In genomic region chr9:58550928-58551327, GRCm38 (mm10) we compare ENCODE assay signal across 25 mouse cellular contexts. TPM values are rescaled to one million over a fixed set of nuclear protein-coding genes. Genes with fewer than 3 reads are reported as not detected.
"Had no signal": no experiment of that assay in that cellular context is flagged by ENCODE, and none has a peak within 500 bp of the region (broad histone marks: within the 10 kb centered on the region; RNA-seq: fewer than 3 reads in every experiment).

No protein-coding gene starts in this region.

- H3K36me3 ChIP-seq: embryonic facial prominence, embryonic 12.5 days; embryonic facial prominence, embryonic 13.5 days; embryonic facial prominence, embryonic 15.5 days; forebrain, embryonic 10.5 days; forebrain, embryonic 12.5 days; forebrain, embryonic 15.5 days had no signal

- H3K4me3 ChIP-seq: embryonic facial prominence, embryonic 10.5 days; embryonic facial prominence, embryonic 12.5 days; embryonic facial prominence, embryonic 13.5 days; embryonic facial prominence, embryonic 15.5 days; erythroblast, embryonic 14.5 days; forebrain, embryonic 10.5 days; forebrain, embryonic 12.5 days; forebrain, embryonic 13.5 days; forebrain, embryonic 15.5 days; gastrocnemius, adult 2 months; heart, adult 2 months had no signal

- H3K27me3 ChIP-seq: embryonic facial prominence, embryonic 12.5 days; embryonic facial prominence, embryonic 13.5 days; embryonic facial prominence, embryonic 15.5 days; forebrain, embryonic 12.5 days; forebrain, embryonic 13.5 days; forebrain, embryonic 15.5 days had no signal

- H3K4me2 ChIP-seq: embryonic facial prominence, embryonic 12.5 days; embryonic facial prominence, embryonic 13.5 days; embryonic facial prominence, embryonic 15.5 days; forebrain, embryonic 12.5 days; forebrain, embryonic 13.5 days; forebrain, embryonic 15.5 days had no signal

- DNase-seq: cerebellum, adult 2 months; cerebellum, postnatal 14 days; cerebellum, postnatal 25 days; cerebellum, postnatal 36 days; embryo, embryonic 11 days; forebrain, postnatal 0 days; gastrocnemius, adult 2 months; gastrocnemius, postnatal 10 days; gastrocnemius, postnatal 14 days; gastrocnemius, postnatal 25 days; gastrocnemius, postnatal 36 days; heart, adult 18-20 months; heart, adult 2 months had no signal

- ATAC-seq: forebrain, embryonic 13.5 days; forebrain, embryonic 14.5 days; forebrain, embryonic 15.5 days; forebrain, embryonic 16.5 days; forebrain, postnatal 0 days had no signal

- H3K9ac ChIP-seq: embryonic facial prominence, embryonic 12.5 days; embryonic facial prominence, embryonic 13.5 days; embryonic facial prominence, embryonic 15.5 days; forebrain, embryonic 12.5 days; forebrain, embryonic 13.5 days; forebrain, embryonic 15.5 days; forebrain, postnatal 0 days had no signal

- H3K9me3 ChIP-seq: embryonic facial prominence, embryonic 10.5 days; embryonic facial prominence, embryonic 12.5 days; embryonic facial prominence, embryonic 13.5 days; embryonic facial prominence, embryonic 15.5 days; forebrain, embryonic 10.5 days; forebrain, embryonic 12.5 days; forebrain, embryonic 13.5 days; forebrain, embryonic 15.5 days had no signal

- H3K27ac ChIP-seq: embryonic facial prominence, embryonic 10.5 days; embryonic facial prominence, embryonic 12.5 days; embryonic facial prominence, embryonic 13.5 days; embryonic facial prominence, embryonic 15.5 days; forebrain, embryonic 10.5 days; forebrain, embryonic 12.5 days; forebrain, embryonic 13.5 days; forebrain, embryonic 15.5 days; gastrocnemius, adult 2 months; heart, adult 2 months had no signal

RNA-seq across cellular contexts. Expression of gene Cd276, which starts 4.3 kb away (rescaled TPM):
- total RNA-seq: granulocyte monocyte progenitor cell, adult 5-6 weeks had no signal
- polyA plus RNA-seq: erythroblast, embryonic 14.5 days had no signal
